Mouse (Mus musculus) heart, adult 2 months (tissue): Measurements from ENCODE around the gene Rdh7.
"Not testable (repeated sequence)": the region's sequence is repeated elsewhere in the genome, so short reads cannot be mapped to it uniquely, and the experiment has no call there.

ENCODE experiments used
- CTCF ChIP-seq: fragments of 200-600 bp; IDR thresholded peaks from 2 replicates; pipeline ENCODE4 v1.8.1; 2022; ENCODE audit warnings: antibody characterized with exemption, mild to moderate bottlenecking, moderate library complexity
- POLR2A ChIP-seq: fragments of 200-500 bp; IDR thresholded peaks from 2 replicates; pipeline ENCODE4 v1.6.1; 2011; ENCODE audit warnings: mild to moderate bottlenecking, low read depth, low read length, control low read depth; ENCODE audit not compliant: insufficient read depth

GRCm38 (mm10) chr10:127845945-127846344 is 42.7 kb downstream of the Rdh7 start:
- TF ChIP-seq CTCF, POLR2A: not testable (repeated sequence)
